Mouse (Mus musculus): ENCODE data around the gene Usp22. TPM values are rescaled to one million over a fixed set of nuclear protein-coding genes. Genes with fewer than 3 reads are reported as not detected.
"Not testable (repeated sequence)": the region's sequence is repeated elsewhere in the genome, so short reads cannot be mapped to it uniquely, and the experiment has no call there.

Gene Usp22
- polyA plus RNA-seq, 1 experiment, result not detected

DNA sequence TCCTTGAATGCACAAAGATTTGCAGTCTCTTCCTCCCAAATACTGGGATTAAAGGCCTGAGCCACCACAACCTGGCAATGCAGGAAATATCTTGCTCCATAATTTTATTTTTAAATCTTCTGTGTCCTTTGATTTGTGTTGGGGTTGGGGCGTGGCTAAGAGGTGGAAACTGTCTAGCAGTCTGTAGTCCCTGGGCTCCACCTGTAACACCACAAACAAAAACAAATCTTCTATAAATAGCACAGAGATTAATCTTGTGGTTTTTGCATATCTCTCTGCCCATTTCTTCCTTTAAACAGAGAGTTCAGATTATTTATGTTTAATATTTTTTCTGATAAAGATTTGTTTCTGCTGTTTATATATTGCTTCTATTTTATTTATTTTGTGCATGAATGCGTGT lies 41.9 kb downstream of the Usp22 start:
- Histone ChIP-seq H3K4me3 (ENCODE audit: insufficient read depth, low read depth, low read length) (no peak overlapping the region), H3K27ac (ENCODE audit: insufficient read depth, low read depth, low read length) (no peak overlapping the region), H3K4me1 (ENCODE audit: control insufficient read depth, insufficient read depth, low read length) (no peaks in the 10 kb centered on the region)
- TF ChIP-seq CTCF (IDR thresholded peaks at IDR 0.05; ENCODE audit: insufficient read depth, low read depth, low read length), result no peak
- TF ChIP-seq POLR2A (IDR thresholded peaks at IDR 0.05; ENCODE audit: insufficient read depth, low read depth, low read length), result no peak
- 94% methylated on average over 2 of the region's 2 CpGs for WGBS

DNA sequence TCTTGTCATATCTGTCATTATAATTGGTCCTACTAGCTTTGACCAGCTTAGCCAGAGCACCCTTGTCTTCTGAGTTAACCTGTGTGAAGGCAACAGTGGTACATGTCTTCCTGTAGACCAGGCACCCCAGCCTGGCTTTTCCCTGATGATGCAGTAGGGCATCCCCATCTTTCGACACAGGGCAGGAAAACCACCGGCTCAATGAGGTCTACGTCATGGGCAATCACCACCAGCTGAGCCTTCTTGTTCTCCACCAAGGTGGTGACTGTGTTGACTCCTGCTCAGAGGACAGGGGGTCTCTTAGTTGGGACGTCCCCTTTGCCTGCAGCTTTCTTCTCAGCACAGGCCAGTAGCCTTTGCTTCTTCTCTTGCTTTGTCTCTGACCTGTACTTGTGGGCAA lies 44.2 kb downstream of the Usp22 start:
- H3K27ac ChIP-seq (ENCODE audit: insufficient read depth, low read depth, low read length); H3K4me3 ChIP-seq (ENCODE audit: insufficient read depth, low read depth, low read length): not testable (repeated sequence)
- WGBS, result 95% methylated on average over 4 of the region's 4 CpGs

DNA sequence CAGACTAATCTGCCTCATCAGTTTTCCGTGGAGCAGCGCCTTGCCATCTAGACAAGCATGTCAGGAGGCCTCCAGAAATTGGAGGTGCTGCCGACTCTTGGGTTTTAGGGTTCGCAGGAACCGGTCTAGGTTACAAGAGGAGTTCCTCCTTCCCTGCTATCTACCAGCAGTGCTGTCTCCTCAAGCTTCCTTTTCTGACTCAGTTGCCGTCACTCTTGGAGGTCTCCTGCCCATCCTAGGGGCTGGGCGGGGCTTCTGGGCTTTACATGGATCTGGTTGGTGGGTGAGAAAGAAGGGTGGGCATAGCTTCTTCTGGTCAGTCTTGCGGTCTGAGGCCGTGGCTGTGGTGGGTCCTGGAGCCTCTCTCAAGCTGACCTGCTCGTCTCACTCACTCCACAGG lies 45.5 kb downstream of the Usp22 start:
- 66% methylated on average over 10 of the region's 10 CpGs for WGBS
- no peak for TF ChIP-seq POLR2A (IDR thresholded peaks at IDR 0.05; ENCODE audit: insufficient read depth, low read depth, low read length)
- TF ChIP-seq CTCF (IDR thresholded peaks at IDR 0.05; ENCODE audit: insufficient read depth, low read depth, low read length), result no peak
- Histone ChIP-seq H3K4me1 (ENCODE audit: control insufficient read depth, insufficient read depth, low read length) (no peaks in the 10 kb centered on the region), H3K4me3 (ENCODE audit: insufficient read depth, low read depth, low read length) (no peak overlapping the region), H3K27ac (ENCODE audit: insufficient read depth, low read depth, low read length) (no peak overlapping the region)

More for the DNA sequence above, 44.2 kb downstream of the Usp22 start:
- not testable (repeated sequence) for H3K4me1 ChIP-seq (ENCODE audit: control insufficient read depth, insufficient read depth, low read length)

DNA sequence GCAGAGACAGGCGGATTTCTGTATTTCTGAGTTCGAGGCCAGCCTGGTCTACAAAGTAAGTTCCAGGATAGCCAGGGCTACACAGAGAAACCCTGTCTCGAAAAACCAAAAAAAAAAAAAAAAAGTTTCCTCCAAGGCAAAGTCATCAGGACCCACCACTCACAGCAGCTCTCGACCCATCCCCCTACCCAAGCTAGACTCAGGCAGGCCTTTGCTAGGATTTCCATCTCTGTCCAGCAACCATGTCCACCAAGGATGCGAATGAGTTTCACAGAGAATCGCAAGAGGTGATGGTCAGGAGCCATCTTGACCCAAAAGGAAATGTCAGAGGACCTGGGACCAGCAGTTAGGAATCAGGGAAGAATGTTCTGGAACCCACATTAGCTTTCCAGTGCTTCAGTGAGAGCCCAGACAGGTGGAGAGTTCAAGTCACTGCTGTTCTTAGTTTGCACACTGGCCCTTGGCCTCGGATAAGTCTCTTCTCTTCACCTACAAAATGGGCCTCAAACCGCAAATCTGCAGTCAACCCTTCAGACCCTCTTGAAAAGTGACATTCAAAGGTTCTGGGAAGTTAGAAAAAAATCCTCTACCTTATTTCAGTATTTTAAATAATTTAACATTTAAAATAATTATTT lies 47.3 kb downstream of the Usp22 start:
- Histone ChIP-seq H3K4me3 (ENCODE audit: insufficient read depth, low read depth, low read length) (no peak overlapping the region), H3K27ac (ENCODE audit: insufficient read depth, low read depth, low read length) (no peak overlapping the region), H3K4me1 (ENCODE audit: control insufficient read depth, insufficient read depth, low read length) (no peaks in the 10 kb centered on the region)
- TF ChIP-seq POLR2A (IDR thresholded peaks at IDR 0.05; ENCODE audit: insufficient read depth, low read depth, low read length) (no peak), CTCF (IDR thresholded peaks at IDR 0.05; ENCODE audit: insufficient read depth, low read depth, low read length) (no peak)
- 94% methylated on average over 8 of the region's 8 CpGs for WGBS

DNA sequence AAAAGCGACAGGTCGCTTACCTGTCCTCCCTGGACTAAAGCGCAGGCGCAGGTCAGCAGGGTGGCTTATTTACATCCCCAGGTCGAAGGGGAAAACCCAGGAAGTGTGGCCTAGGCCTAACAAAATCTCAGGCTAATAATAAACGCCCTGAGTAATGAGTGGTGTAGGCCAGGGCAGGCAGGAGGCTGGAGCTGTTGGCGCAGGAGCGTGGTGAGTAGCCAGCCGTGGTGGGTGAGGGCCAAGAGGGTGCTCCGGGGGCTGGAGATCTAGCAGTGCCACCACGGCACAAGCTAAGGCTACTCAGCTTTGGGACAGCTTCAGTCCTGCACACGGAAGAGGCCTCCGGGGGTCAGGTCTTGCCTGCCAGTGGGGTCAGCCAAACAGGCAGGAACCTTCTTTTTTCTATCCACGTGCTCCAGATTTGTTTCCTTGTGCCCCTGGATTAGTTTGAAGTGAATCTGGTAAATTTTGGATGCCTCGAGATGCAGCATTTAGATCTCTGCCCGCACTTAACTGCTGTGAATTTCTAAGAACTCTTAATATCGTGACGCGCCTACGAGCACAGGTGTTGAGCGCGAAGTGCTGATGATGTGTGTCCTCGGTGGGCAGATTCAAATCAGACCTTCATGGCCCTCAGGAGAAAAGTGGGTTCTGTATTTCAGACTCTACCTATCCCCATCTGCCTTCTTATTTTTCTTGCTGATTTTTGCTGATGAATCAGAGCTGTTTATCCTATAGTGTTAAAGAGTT lies 48.1 kb downstream of the Usp22 start, which contains the start of gene Tnfrsf13b:
Gene Tnfrsf13b, plus strand, starts transcription at position 150 of the 750 bp plus-strand sequence.
- TF ChIP-seq CTCF (IDR thresholded peaks at IDR 0.05; ENCODE audit: insufficient read depth, low read depth, low read length), result no peak
- TF ChIP-seq POLR2A (IDR thresholded peaks at IDR 0.05; ENCODE audit: insufficient read depth, low read depth, low read length), result no peak
- WGBS, result 87% methylated on average over 23 of the region's 23 CpGs
- Histone ChIP-seq H3K27ac (ENCODE audit: insufficient read depth, low read depth, low read length) (no peak within 1 kb of the TSS), H3K4me3 (ENCODE audit: insufficient read depth, low read depth, low read length) (no peak within 1 kb of the TSS), H3K4me1 (ENCODE audit: control insufficient read depth, insufficient read depth, low read length) (no peaks in the 10 kb centered on the region)

DNA sequence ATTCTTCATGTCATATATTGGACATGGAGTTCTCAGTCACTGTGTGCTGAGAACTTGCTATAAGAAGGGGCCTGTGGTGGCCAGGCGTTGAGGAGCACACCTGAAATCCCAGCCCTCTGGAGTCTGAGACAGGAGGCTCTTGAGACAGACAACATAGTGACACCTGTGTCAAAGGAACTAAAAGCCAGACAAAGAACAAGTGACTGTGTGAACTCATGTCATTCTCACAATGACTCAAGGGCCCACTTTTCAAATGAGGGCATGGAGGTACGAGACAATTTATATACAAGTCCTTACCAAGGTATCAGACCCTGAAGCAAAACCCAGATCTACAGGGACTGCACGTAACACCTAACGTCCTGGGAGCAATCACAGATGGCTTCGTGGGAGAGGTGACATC lies 48.9 kb downstream of the Usp22 start:
- Histone ChIP-seq H3K4me1 (ENCODE audit: control insufficient read depth, insufficient read depth, low read length) (no peaks in the 10 kb centered on the region), H3K4me3 (ENCODE audit: insufficient read depth, low read depth, low read length) (no peak overlapping the region), H3K27ac (ENCODE audit: insufficient read depth, low read depth, low read length) (no peak overlapping the region)
- no peak for TF ChIP-seq CTCF (IDR thresholded peaks at IDR 0.05; ENCODE audit: insufficient read depth, low read depth, low read length)
- no peak for TF ChIP-seq POLR2A (IDR thresholded peaks at IDR 0.05; ENCODE audit: insufficient read depth, low read depth, low read length)
- 96% methylated on average over 5 of the region's 5 CpGs for WGBS

DNA sequence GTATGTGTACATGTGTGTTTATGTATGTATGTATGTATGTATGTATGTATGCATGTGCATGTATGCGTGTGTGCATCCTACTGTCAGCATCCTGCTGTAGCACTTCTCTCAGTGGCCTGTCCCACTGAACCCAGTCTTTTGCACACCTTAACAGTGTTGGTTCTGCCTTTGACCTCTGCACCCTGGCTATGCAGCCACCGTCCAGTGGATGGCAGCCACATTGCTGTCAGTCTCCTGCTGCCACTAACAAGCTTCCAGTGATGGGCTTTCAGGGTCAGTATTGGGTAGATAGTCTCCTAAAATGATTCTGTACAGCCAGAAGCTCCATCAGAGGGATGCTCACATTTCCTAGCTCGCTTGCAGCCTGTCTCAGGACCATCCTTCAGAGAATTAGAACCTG lies 51.0 kb downstream of the Usp22 start:
- no peak overlapping the region for H3K4me3 ChIP-seq (ENCODE audit: insufficient read depth, low read depth, low read length)
- no peak overlapping the region for H3K27ac ChIP-seq (ENCODE audit: insufficient read depth, low read depth, low read length)
- TF ChIP-seq POLR2A (IDR thresholded peaks at IDR 0.05; ENCODE audit: insufficient read depth, low read depth, low read length), result no peak
- TF ChIP-seq CTCF (IDR thresholded peaks at IDR 0.05; ENCODE audit: insufficient read depth, low read depth, low read length), result no peak
- 80% methylated on average over 3 of the region's 3 CpGs for WGBS
- peaks cover 4% of the 10 kb centered on the region; the same call in 1 of the 2 replicates for H3K4me1 ChIP-seq (ENCODE audit: control insufficient read depth, insufficient read depth, low read length)

DNA sequence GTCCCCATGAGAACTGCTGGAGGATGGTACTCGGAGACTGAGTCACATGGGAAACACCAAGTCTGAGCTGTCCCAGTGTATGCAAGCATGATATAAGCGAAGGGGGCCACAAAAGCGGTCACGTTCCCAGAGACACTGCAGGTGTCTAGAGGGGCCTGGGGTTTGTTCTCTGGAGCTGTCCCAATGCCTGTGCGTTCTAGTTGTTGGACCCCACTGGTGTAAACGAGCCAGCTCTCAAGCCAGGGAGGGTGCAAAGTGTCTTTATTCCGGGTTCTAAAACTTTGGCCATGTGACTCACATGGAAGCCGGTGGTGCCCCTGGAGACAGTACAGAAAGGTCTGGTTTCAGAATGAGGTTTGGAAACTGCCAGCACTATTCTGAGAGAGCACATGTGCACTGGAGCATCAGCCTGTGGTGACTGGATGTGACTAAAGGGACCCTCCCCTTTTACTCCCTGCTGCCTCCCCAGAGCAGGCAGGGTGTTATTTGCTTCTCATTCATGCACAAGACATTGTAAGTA lies 52.0 kb downstream of the Usp22 start:
- TF ChIP-seq CTCF (IDR thresholded peaks at IDR 0.05; ENCODE audit: insufficient read depth, low read depth, low read length) (no peak), POLR2A (IDR thresholded peaks at IDR 0.05; ENCODE audit: insufficient read depth, low read depth, low read length) (no peak)
- H3K4me1 ChIP-seq (ENCODE audit: control insufficient read depth, insufficient read depth, low read length), result peaks cover 4% of the 10 kb centered on the region; the same call in 1 of the 2 replicates
- 67% methylated on average over 8 of the region's 8 CpGs for WGBS
- no peak overlapping the region for H3K27ac ChIP-seq (ENCODE audit: insufficient read depth, low read depth, low read length)
- no peak overlapping the region for H3K4me3 ChIP-seq (ENCODE audit: insufficient read depth, low read depth, low read length)

DNA sequence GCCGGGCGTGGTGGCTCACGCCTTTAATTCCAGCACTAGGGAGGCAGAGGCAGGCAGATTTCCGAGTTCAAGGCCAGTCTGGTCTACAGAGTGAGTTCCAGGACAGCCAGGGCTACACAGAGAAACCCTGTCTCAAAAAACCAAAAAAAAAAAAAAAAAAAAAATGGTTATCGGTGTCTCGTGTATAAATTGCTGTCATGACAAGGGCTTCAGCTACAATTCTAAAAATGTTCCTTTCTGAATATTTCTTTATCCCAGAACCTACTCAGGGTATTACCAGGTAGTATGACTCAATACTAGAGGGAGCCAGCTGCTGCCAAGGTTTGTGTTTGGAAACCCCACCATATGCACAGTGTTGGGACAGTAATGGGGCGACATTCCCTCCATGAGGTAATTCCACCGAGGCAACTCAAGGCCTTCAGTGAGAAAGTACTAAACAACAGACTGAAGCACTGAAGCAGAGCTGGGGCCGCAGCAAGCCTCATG lies 52.5 kb downstream of the Usp22 start:
- TF ChIP-seq CTCF (IDR thresholded peaks at IDR 0.05; ENCODE audit: insufficient read depth, low read depth, low read length) (no peak), POLR2A (IDR thresholded peaks at IDR 0.05; ENCODE audit: insufficient read depth, low read depth, low read length) (no peak)
- Histone ChIP-seq H3K4me1 (ENCODE audit: control insufficient read depth, insufficient read depth, low read length) (peaks cover 4% of the 10 kb centered on the region; the same call in 1 of the 2 replicates), H3K4me3 (ENCODE audit: insufficient read depth, low read depth, low read length) (no peak overlapping the region), H3K27ac (ENCODE audit: insufficient read depth, low read depth, low read length) (no peak overlapping the region)
- 89% methylated on average over 9 of the region's 9 CpGs for WGBS

All from olfactory bulb, adult 2 months (tissue).